Mouse (Mus musculus) adrenal gland, adult (tissue): ENCODE data around the gene Hoxa9.

ENCODE experiments used
- DNase-seq, 2 experiments: peaks; one replicate each; pipeline ENCODE4 v3.0.0; 2022 to 2023; ENCODE audit warnings: low spot score in 1 of 2; ENCODE audit not compliant: inconsistent age in 2 of 2

The Hoxa9 gene

DNA sequence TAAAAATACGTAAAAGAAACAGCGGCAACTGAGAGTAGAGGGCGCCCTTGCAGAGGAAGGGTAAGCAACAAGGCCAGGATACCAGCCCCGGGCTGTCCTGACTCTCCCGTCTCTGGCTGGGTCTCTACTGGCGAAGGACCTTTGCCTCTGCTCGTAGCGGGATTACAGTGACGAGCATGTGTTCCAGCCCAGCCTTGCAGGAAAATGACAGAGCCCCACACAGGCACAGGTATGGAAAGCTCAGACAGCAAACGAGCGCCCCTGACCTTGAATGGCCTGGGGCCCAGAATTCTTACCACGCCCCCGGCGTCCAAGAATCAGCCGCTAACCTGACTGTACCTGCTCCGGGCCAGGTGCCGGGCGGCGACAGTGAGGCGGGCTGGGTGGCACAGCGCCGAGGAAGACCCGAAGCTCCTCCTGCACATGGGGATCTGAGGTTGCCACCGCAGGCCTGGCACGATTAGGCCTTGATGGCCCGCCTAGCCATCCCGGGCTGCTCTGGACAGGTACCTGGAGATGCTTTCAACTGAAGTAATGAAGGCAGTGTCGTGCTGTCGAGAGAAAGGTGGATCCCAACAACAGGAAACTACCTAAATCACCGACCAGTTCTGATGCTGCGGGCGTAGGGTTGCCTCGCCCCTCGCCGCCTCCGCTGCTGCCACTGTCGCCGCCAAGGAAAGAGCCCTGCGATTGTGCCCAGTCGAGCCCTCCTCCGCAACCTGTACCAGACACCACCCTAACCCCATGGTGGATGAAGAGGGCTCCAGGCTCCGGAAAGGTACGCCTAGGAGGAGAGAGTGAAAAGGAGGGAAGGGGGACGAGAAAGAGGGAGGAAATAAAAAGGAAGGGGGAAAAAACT is 1.1 kb downstream of the Hoxa9 start:
- DNase-seq: peak in 1 of 2 experiments; percentile 35

DNA sequence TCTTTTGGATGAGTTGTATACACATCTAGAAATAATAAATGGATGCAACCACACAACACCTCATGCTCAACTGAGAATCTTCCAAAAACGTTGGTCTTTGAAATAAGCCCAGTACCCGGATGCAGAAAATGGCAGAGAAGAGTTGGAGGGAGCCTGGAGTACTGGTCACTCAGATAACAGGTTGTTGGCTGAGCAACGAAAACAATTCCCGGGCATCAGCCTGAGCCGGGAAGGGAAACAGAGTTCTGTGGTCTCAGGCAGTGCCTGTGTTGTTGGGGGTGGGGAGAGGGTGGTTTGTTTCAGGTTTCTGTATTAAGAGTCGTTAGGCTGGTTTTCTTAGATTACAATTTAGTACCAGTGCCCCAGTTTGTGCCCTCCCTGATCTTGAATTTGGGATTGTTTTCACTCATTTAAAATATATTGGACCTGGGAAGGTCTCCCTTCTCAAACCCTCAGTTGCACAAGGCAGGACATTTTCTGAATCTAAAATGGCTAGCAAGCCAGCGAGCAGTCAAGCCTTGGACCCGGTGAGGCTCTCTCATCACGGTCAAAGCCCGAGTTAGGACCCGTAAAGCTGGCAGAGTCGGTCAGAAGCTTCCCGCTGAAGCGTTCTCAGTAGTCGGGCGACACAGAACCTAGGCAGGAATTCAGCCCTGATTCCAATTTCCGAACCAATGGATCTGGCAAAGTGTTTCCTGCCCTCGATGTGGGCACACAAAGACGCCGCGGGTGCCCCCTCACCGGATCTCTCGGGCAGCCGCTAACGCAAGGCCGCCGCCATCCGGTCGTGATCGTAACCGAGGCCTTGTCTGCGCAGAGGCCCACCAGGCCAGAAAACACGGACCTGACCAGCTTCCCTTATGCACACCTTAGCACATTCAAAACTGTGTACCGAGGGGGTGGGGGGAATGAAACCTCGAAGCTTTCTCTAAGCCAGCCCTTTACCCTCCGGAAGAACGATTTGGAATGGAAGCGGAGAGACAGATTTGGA is 2.1 kb downstream of the Hoxa9 start:
- DNase-seq: no peak

DNA sequence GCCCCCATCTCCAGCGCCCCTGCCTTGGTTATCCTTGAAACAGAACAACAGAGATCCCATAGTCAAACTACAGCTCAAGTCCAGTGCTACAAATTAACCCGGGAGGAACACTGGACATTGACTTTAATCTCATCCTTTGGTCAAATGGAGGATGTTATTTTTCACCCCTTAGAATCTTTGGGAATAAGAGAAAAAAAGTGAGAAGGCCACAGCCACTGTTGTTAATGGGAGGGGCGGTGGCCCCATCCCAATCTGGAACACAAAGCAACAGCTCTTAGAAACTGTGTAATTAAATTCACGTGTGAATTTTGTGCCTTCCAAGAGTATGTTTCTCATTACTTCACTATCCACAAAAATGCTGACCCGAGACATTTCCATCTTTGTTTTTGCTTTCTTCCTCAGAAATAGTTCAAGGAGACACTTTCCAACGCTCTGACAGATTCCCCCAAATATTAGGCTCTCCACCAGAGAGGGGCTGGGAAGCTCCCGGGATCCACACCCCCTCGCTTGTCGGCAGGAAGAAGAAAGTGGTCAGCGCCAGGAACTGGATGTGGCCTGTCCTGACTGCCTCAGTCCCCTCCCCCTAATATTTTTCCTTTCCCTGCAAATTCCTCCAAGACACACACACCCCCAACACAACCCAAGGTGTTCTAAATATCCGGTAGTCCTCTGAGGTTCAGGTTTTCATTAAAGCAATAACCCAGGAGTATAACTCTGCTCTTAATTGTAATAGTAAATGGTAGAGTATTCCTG is 3.2 kb downstream of the Hoxa9 start:
- DNase-seq: no peak

DNA sequence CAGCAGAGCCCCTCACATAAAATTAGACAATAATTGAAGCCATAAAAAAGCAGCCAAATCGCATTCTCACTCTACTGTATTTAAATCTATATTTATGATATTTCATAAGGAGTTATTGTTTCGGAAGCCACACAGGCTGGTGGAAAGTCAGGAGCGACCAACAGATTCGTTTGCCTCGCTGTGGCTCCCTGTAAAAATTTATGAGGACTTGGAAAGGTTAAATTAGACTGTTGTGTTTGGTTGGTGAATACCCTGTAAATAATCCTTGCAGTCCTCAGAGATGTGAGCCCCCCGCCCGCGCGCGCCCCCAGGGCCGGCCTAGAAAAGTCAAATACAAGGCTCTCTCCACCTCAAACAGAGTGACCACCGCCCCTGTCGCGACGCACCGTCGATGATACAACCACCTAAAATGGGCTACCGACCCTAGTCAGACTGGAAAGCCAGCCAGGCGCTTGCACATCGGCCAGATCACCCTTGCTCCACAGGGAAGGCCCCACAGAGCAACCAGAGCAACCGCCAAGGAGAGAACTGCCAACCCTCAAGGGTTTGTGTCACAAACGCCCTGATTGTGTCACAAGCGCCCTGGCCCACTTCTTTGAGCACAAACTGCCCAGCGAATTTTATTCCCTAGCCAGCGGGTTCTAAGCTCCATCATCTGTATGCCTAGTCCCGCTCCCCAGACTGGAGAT is 4.2 kb downstream of the Hoxa9 start:
- peak in 1 of 2 experiments; percentile 60 for DNase-seq

DNA sequence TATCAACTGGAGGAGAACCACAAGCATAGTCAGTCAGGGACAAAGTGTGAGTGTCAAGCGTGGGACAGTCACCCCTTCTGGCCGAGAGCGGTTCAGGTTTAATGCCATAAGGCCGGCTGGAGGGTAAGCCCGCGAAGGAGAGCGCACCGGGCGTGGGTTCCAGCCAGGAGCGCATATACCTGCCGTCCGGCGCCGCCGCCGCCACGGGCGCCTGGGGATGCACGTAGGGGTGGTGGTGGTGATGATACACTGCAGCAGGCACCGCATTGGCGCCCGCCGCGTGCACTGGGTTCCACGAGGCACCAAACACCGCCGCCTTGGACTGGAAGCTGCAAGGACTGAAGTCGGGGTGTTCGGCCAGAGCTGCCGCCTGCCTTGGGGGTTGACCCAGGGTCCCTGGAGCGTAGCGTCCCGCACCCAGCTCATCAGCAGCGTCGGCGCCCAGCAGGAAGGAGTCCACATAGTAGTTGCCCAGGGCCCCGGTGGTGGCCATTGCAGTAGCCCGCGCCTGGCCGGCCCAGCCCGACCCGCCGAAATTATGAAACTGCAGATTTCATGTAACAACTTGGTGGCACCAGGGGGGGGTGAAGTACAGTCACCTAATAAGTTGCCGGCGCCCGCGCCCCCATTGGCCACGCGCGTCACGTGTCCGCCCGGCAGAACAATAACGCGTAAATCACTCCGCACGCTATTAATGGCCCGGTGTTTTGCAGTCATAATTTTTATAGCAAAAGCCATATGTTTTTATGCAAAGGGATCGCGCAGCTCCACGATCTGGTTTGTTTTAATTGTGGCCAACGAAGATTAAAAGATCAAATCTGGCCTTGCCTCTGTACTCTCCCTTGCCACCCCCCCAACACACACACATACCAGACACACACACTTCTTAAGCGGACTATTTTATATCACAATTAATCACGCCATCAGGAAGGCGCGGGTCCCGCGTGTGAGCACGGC is 5.0 kb downstream of the Hoxa9 start:
- DNase-seq: peak in 1 of 2 experiments; percentile 68

DNA sequence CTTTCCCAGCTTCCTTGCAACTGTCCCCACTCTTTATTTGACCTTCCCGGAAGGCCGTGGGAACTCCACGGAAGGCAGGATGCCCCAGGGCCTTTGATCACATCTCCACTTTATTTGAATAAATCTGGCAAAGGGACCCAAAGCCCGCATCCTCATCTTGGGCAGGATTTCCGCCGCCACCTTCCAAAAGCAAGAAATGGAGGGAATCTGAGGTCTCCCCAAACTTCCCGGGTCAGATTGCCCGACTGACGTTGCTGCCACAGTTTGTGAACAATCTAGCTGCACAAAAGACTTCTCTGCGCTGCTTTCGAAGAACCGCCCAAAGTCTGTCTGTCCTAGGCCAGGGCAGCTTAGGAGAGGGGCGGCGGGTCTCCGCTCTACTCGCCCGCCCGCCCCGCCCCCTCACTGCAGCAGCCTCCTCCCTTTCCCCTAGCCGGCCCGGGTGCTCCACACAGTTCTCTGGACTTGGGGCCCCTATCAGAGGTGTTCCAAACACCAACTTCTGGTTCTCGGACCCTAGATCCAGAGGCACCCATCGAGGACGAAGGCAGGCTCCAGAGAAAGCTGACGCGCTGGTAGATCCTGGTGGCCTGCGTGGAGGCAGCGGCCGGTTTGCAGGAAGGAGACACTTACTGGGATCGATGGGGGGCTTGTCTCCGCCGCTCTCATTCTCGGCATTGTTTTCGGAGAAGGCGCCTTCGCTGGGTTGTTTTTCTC is 5.8 kb downstream of the Hoxa9 start:
- no peak for DNase-seq

DNA sequence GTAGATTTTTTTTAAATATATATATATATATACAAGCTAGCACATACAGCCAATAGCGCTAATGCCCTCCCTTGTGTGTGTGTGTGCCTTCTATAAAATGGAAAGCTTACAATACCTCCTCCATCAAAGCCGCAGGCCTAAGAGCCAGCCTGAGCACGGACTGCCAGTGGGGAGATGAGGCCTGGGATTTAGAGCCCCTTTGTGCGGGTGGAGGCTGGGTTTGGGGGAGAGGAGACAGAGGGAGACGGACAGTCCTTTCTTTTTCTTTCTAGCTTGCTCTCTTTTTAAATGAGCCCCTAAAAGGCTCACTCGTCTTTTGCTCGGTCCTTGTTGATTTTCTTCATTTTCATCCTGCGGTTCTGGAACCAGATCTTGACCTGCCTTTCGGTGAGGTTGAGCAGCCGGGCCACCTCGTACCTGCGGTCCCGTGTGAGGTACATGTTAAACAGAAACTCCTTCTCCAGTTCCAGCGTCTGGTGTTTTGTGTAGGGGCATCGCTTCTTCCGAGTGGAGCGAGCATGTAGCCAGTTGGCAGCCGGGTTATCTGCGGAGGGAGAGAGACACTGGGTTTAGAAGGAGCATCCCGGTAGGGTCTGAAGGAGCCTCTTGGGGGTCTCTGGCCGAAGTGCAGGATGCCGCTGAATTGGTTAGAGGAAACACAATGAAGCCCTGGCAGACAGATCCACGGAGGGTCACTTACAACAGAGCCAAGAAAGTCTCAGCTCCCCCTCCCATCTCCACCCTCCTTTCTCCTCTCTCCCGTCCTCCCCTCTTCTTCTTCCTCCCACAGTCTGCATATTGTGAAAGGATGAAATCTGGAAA is 6.7 kb downstream of the Hoxa9 start:
- DNase-seq: peak in 1 of 2 experiments; percentile 32

DNA sequence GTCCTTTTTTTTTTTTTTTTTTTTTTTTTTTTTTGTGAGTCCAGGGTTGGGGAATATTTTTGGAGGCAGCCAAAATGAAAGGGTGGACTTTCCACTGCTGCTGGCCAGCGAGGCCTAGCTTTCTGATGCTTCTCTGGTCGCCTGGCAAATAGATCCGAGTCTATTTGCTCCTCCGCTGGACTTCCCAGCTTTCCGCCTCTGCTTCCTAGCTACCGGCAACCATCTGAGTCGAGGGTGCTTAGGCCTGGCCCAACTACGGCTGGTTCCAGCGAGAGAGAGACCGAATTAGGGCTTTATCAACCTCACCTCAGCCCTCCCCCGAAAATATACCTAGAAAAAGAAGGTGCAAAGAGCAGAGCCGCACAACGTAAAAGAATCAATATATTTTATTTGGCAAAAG is 8.2 kb downstream of the Hoxa9 start:
- DNase-seq: no peak

DNA sequence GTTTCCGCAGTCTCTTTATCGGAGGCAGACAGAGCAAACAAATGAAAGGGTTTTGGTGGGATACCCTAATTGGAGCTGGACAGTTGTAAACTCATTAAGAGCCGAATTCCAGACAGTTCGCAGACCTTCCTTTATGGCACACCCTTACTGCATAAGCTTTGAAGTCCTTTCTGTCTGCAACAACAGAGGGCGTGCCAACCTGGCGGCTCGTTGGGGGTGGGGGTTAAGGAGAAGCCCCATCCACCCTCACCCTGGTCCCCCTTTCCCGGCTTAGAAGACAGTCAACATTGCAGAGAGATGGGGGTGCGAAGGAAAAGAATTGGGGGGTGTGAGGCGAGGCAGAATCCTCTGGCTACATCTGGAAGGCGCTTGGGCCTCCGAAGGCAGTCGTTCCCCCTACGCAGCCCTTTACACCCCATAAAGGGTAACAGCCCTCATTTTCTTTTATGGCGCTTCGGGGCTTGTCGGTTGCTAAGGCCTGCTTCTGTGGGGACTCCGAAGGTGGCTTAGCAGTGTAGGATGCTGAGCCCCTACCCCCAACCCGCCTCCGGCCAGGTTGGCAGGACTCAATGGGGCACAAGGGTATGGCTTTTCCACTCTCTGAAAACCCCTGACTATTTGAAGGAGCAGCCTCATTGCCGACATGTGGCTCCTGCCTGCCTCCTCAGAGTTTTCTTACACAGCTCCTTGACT is 8.8 kb downstream of the Hoxa9 start:
- no peak for DNase-seq

DNA sequence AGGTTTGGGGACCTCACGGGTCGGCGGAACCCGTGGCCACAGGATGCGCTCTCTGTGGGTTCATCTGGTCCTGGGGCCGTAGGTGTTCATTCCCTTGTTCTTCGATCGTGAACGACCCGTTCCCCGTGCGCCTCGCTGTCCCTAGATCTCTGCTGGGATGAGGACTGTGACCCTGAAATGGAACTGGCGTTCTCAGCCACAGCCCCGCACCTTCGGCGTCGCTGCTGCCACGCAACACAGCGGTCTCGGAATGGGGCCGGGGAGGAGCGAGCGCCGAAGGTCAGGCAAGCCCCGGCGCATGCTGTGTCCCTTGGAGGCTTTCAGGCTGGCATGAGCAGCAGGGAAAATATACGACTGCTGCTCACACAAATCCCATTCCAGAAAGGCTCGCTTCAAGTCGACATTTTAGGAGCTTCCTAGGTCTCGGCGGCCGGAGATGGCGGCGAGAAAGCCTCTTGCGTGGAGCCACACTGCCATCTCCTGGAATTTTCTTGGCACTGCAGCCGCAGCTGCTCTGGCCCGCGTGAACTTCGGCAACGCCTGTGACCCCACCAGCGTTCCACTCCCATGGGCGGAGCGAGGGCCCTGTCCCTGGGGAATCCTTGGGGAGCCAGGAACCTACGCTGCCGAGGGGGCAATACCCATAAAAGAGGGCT is 9.4 kb downstream of the Hoxa9 start, which contains the start of gene Hoxa7:
Hoxa7 (minus strand) TSS at position 518 of the 656 bp plus-strand sequence.
- peak; percentile 90 to 97 for DNase-seq

DNA sequence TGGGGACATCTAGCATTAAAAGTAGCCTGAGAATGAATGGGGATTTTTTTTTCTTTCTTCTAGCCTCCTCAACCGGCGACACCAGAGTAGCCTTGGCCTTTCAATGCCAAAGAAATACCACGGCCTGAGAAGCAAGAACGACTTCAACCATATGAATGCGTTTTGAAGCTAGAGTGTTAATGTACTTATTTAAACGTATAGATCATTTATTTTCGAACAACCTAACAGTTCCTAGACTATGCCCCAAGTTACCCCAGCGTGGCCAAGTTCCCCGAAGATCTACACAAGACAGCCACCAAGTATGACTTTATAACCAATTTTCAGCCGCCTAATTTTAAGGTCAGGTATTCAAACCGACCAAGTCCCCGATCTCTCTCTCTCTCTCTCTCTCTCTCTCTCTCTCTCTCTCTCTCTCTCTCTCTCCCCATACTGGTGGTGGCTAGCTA is 10.0 kb downstream of the Hoxa9 start:
- no peak for DNase-seq

DNA sequence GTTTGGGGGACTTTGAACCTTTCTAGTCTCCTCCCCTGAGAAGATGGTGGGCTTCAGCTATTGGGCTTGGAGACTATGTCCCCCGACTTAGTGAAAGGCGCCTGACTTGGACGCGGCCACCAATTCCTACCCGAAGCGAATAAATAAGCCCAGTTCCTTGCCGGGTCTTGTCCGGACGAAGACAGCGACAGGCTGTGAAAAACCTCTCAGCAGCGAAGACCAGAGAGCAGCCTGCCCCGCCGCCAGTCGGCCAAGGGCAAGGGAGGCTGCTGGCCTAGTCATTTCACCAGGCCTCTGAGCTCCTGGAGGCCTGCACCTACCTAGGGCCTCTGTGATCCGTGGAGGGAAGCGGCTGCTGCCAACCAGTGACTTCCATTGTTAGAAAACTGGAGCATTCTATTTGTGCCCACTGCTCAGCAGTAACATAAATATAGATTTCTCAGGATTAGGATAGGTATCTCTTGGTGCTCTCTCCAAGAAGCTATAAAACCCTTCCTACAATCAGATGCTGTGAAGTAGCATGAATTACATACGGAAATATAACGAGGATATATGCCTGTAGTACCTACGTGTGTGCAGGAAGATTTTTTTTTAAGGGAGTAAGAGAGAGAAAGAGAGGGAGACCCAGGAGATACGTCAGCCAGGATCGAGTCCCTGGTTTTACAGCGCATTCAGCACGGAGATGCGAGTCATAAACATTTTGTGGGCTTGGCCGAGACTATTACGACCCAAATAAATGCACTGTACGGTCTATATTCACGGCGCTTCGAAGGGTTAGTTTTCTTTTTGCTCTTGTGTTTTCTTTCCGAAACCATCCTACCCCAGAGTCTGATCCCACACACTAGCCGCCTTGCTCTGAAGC is 10.7 kb downstream of the Hoxa9 start:
- peak; percentile 37 to 72 for DNase-seq

DNA sequence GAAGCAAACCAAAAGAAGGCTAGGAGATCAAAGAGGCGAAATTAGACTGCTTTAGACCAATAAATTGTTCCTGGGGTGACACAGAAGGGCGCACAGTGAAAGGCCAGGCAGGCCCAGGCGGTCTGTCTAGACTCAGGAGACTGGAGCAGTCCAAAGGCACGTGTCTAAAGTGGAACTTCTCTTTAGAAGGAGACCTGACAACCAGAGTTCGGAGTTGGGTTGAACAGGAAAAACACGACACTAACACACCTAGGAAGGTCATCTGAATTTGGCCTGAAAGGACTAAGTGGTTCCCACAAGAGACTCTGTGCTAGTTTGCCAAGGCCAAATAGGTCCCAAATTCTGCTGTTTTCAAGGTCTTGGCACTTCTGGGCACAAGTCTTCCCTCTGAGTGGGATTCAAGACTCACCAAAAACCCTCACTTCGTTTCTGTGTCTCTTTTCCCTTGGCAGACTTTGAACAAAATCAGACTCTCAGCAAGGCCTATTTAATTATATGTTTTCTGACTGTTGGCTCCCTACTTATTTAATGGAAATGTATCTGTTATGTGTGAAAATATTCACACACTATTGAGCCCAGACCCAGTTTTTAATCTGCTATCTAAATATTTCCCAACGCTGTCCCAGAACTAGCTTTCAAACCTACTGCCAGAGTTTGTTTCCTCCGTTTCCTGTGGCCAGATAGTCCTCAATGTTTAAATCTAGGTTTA is 11.5 kb downstream of the Hoxa9 start:
- DNase-seq: peak; percentile 29 to 68

DNA sequence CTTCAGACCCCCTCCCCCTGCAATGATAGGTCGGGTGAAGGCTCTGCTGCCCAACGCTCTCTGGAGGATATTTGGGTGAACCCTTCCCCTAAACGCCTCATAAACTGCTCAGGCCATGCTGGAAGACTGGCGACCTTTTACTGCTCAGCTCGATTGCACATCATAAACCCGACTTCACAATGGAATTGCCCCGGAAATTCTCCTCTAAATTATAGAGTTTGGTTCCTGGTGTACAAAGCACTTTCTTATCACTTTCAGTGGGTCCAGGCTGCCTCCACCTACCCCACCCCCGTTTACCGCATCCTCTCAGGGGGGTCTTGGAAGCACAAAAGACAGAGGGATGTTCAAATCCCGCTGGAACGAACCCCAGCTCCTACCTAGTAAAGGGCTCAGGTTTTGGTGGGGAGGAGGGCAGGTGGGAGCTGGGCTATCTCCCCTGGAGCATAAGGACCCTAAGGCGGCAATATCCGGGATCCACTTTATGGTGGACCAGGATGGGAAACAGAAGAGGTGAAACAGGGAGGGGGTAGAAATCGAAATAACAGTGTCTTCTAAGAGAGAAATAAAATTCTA is 12.2 kb downstream of the Hoxa9 start:
- DNase-seq: peak; percentile 19 to 37
